Mouse (Mus musculus) liver, postnatal 0 days (tissue): Measurements from ENCODE around the gene Ebf4. TPM values are rescaled to one million over a fixed set of nuclear protein-coding genes. Genes with fewer than 3 reads are reported as not detected.
A peak's percentile ranks its signal among the peaks of the same experiment; 100 is the strongest.
"Not testable (repeated sequence)": the region's sequence is repeated elsewhere in the genome, so short reads cannot be mapped to it uniquely, and the experiment has no call there.

ENCODE experiments used
- ATAC-seq: fragments of 200-750 bp; cut with Nextera tagmentation; 2 replicates; pipeline ENCODE4 v1.8.0; 2017; ENCODE audit warnings: mild to moderate bottlenecking, moderate library complexity
- DNase-seq: peaks from one replicate; pipeline ENCODE4 v3.0.0-alpha.2; 2016
- H3K27ac ChIP-seq: fragments of 300-500 bp; sonication (generic); 2 replicates; pipeline ENCODE4 v1.5.1; 2014; ENCODE audit warnings: antibody characterized with exemption, moderate library complexity, mild to moderate bottlenecking, low read depth
- H3K27me3 ChIP-seq: fragments of 300-500 bp; sonication (generic); 2 replicates; pipeline ENCODE4 v1.6.1; 2014; ENCODE audit warnings: low read length, control low read depth, mixed read lengths; ENCODE audit not compliant: insufficient read depth
- H3K36me3 ChIP-seq: fragments of 300-500 bp; sonication (generic); replicated peaks from 2 replicates; pipeline ENCODE4 v1.6.1; 2014; ENCODE audit warnings: mild to moderate bottlenecking, control low read depth, low read length, moderate library complexity, mixed read lengths; ENCODE audit not compliant: insufficient read depth
- H3K4me1 ChIP-seq: fragments of 300-500 bp; sonication (generic); 2 replicates; pipeline ENCODE4 v1.6.1; 2014; ENCODE audit warnings: antibody characterized with exemption, mild to moderate bottlenecking, control low read depth; ENCODE audit not compliant: insufficient read depth
- H3K4me2 ChIP-seq: fragments of 300-500 bp; sonication (generic); 2 replicates; pipeline ENCODE4 v1.6.1; 2014; ENCODE audit warnings: low read depth, mild to moderate bottlenecking, low read length, moderate library complexity, mixed read lengths
- H3K4me3 ChIP-seq: fragments of 300-500 bp; sonication (generic); 2 replicates; pipeline ENCODE4 v1.5.1; 2014; ENCODE audit warnings: low read depth, low read length
- H3K9ac ChIP-seq: fragments of 300-500 bp; sonication (generic); replicated peaks from 2 replicates; pipeline ENCODE4 v1.6.1; 2014; ENCODE audit warnings: mild to moderate bottlenecking, moderate library complexity
- H3K9me3 ChIP-seq: fragments of 300-500 bp; sonication (generic); 2 replicates; pipeline ENCODE4 v1.6.1; 2016; ENCODE audit warnings: mild to moderate bottlenecking, control low read depth, low read length, mixed read lengths
- CTCF ChIP-seq: sonication (generic); IDR thresholded peaks from 2 replicates; pipeline ENCODE4 v1.5.1; 2016; ENCODE audit warnings: antibody characterized with exemption, low read depth
- EP300 ChIP-seq: IDR thresholded peaks from 2 replicates; pipeline ENCODE4 v1.6.1; 2016; ENCODE audit warnings: antibody characterized with exemption, low read depth, mild to moderate bottlenecking
- WGBS: fragments of 180-500 bp; shearing (Covaris S2); extraction: QIAGEN DNeasy Blood & Tissue Kit; methylation state at CpG from one replicate; pipeline ENCODE4 v1.1.7; 2014; ENCODE audit not compliant: insufficient replicate concordance; 5-methylcytosine and 5-hydroxymethylcytosine counted together
- polyA plus RNA-seq: library from polyadenylated mRNA; unstranded; fragments of >200 nt; fragmentation: Nextera tagmentation; extraction: Ambion mirVana; gene quantifications from 2 replicates; pipeline ENCODE4 v1.2.1, GENCODE M21; 2015

Ebf4 gene
- polyA plus RNA-seq, 1 experiment from 2014 or later = 0.11 TPM

DNA sequence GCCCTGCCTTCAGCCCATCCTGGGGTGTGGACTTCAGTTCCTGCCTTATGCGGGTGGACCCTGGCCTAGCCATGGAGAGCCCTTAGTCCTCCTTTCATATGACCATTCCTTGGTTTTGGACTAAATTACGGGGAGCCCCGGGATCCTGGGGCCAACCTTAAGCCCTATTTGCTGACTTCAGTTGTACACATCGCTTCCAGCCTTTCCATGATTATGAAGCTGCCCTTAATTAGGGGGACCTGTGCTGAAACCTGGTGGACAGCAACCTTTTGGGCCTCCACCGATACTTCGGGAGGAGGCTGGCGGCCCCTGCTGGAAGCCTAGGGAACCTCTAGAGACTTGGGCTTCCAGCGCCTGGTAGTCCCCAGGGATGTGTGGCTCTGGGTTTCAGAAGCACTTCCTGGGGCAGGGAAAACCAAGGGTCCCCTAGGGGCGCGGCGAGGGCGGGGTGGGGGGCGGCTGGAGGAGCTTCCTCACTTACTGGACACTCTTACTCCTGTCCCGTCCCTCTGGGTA, 67.6 kb downstream of the Ebf4 start:
- Histone ChIP-seq H3K36me3 (no peaks in the 10 kb centered on the region), H3K4me1 (no peaks in the 10 kb centered on the region), H3K27me3 (peaks cover 71% of the 10 kb centered on the region), H3K27ac (no peak overlapping the region), H3K4me3 (no peak overlapping the region), H3K9ac (no peak overlapping the region), H3K4me2 (no peak overlapping the region), H3K9me3 (no peaks in the 10 kb centered on the region)
- ATAC-seq = peak; percentile 47; the same call in 1 of the 2 replicates
- TF ChIP-seq CTCF (peak; percentile 74), EP300 (no peak)
- DNase-seq = peak; percentile 69
- WGBS = 2% methylated on average over 14 of the region's 14 CpGs

- TF ChIP-seq CTCF (peak; percentile 15; the same call in 1 of the 2 replicates), EP300 (no peak)
- H3K9ac ChIP-seq = no peak overlapping the region
- H3K27me3 ChIP-seq = peaks cover 48% of the 10 kb centered on the region
- no peak for ATAC-seq
- DNase-seq = no peak
- H3K9me3 ChIP-seq = no peaks in the 10 kb centered on the region
- H3K4me3 ChIP-seq = 0 out of 2 replicates have a peak overlapping the region, but pooled peaks have one; percentile 11
- H3K36me3 ChIP-seq = no peaks in the 10 kb centered on the region
- no peak overlapping the region for H3K27ac ChIP-seq
- peak overlapping the region; percentile 48 for H3K4me2 ChIP-seq
- WGBS = 7% methylated on average over 29 of the region's 30 CpGs
- no peaks in the 10 kb centered on the region for H3K4me1 ChIP-seq
These were observed 70.5 kb downstream of the Ebf4 start for GRCm38 (mm10) chr2:130365211-130366094.

GRCm38 (mm10) chr2:130367386-130367785, 72.4 kb downstream of the Ebf4 start:
- no peak for TF ChIP-seq CTCF
- no peak for TF ChIP-seq EP300
- 40% methylated on average over 4 of the region's 4 CpGs for WGBS
- no peak overlapping the region for H3K4me3 ChIP-seq

DNA sequence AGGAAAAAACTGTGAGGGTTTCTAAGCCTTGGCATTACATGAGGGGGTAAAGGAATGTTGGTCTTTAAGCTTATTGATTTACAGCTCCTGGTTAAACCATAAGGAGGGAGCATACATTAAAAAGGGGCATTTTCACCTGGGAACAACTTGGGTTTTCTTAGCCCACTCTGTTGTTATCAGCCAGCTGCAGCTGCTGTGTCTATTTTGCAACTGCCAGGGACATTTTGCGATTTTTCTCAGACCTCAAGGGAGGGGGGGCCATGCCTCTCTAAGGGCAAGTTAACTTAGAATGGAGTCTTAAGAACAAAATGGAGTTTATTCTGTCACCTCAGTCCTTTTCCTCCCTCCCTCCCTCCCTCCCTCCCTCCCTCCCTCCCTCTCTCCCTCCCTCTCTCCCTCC, 78.1 kb downstream of the Ebf4 start:
- WGBS = 14% methylated on average over 1 of the region's 1 CpGs
- H3K36me3 ChIP-seq, H3K27me3 ChIP-seq, ATAC-seq, H3K4me1 ChIP-seq, H3K9me3 ChIP-seq, DNase-seq, H3K27ac ChIP-seq, H3K4me3 ChIP-seq, H3K4me2 ChIP-seq, H3K9ac ChIP-seq: not testable (repeated sequence)
- peak; percentile 57; the same call in 1 of the 2 replicates for TF ChIP-seq EP300

More at GRCm38 (mm10) chr2:130367386-130367785, 72.4 kb downstream of the Ebf4 start:
- no peak overlapping the region for H3K27ac ChIP-seq
- H3K4me2 ChIP-seq = no peak overlapping the region
- H3K27me3 ChIP-seq = peaks cover 30% of the 10 kb centered on the region
- H3K9me3 ChIP-seq = no peaks in the 10 kb centered on the region
- no peak for DNase-seq
- no peaks in the 10 kb centered on the region for H3K36me3 ChIP-seq
- 0 out of 2 replicates have a peak, but pooled peaks cover 3% of the 10 kb centered on the region for H3K4me1 ChIP-seq
- H3K9ac ChIP-seq = no peak overlapping the region
- no peak for ATAC-seq

DNA sequence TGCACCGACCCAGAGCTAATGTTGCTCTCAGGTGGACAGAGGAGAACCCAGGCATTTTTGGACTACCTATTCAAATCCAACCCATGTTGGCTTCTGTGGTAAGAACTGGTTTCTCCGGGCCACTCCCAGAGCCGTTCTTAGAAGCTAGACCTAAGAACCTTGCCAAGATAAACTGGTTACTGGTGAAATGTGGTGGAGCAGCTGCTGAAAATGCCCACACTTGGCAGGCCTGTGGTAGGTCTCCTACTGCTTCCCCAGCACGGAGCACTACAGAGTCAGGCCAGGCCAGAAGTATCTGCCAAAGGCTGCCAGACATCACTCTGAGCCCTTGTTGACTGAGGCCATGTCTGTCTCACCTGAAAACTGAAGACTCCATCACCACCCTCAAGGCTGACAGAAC, 80.0 kb downstream of the Ebf4 start:
- Histone ChIP-seq H3K36me3 (no peaks in the 10 kb centered on the region), H3K4me1 (0 out of 2 replicates have a peak, but pooled peaks cover 3% of the 10 kb centered on the region), H3K9me3 (no peaks in the 10 kb centered on the region), H3K9ac (no peak overlapping the region), H3K27ac (no peak overlapping the region), H3K27me3 (no peaks in the 10 kb centered on the region), H3K4me3 (no peak overlapping the region), H3K4me2 (no peak overlapping the region)
- ATAC-seq (no peak), DNase-seq (no peak)
- 62% methylated on average over 4 of the region's 4 CpGs for WGBS
- TF ChIP-seq EP300 (no peak), CTCF (0 out of 2 replicates have a peak, but pooled peaks have one; percentile 7)

- TF ChIP-seq EP300 (no peak), CTCF (no peak)
- Histone ChIP-seq H3K36me3 (no peaks in the 10 kb centered on the region), H3K9ac (no peak overlapping the region), H3K4me2 (no peak overlapping the region), H3K4me3 (no peak overlapping the region), H3K27ac (no peak overlapping the region), H3K4me1 (no peaks in the 10 kb centered on the region), H3K27me3 (no peaks in the 10 kb centered on the region), H3K9me3 (no peaks in the 10 kb centered on the region)
- no peak for ATAC-seq
- 55% methylated on average over 3 of the region's 3 CpGs for WGBS
- DNase-seq = no peak
These were observed 88.2 kb downstream of the Ebf4 start for GRCm38 (mm10) chr2:130383205-130383604.
